Mouse (Mus musculus): ENCODE measurements around the gene Lgals7. TPM values are rescaled to one million over a fixed set of nuclear protein-coding genes. Genes with fewer than 3 reads are reported as not detected.
"Not testable (repeated sequence)": the region's sequence is repeated elsewhere in the genome, so short reads cannot be mapped to it uniquely, and the experiment has no call there.

Lgals7 gene
- polyA plus RNA-seq, 1 experiment from 2014 or later, result 1.4 TPM

GRCm38 (mm10) chr7:28866769-28867507 is 3.3 kb downstream of the Lgals7 start:
- no peak overlapping the region for H3K27ac ChIP-seq (ENCODE audit: low read depth, low read length)
- no peaks in the 10 kb centered on the region for H3K27me3 ChIP-seq (ENCODE audit: control insufficient read depth, insufficient read depth, low read length)
- H3K36me3 ChIP-seq (ENCODE audit: control insufficient read depth, insufficient read depth, low read length), result no peaks in the 10 kb centered on the region
- whole genome bisulfite sequencing, result 91% methylated on average over 28 of the region's 28 CpGs
- H3K4me2 ChIP-seq, result no peak overlapping the region
- DNase-seq (ENCODE audit: low spot score, missing footprints), result no peak
- H3K4me1 ChIP-seq (ENCODE audit: control insufficient read depth, insufficient read depth, low read length), result peaks cover 2% of the 10 kb centered on the region; the same call in 1 of the 2 replicates
- H3K9ac ChIP-seq (ENCODE audit: low read length), result no peak overlapping the region
- no peaks in the 10 kb centered on the region for H3K9me3 ChIP-seq (ENCODE audit: control insufficient read depth, low read length)
- no peak for ATAC-seq (ENCODE audit: low FRiP score)
- H3K4me3 ChIP-seq (ENCODE audit: low read depth, low read length), result no peak overlapping the region

- not testable (repeated sequence) for H3K9ac ChIP-seq (ENCODE audit: low read length); H3K27ac ChIP-seq (ENCODE audit: low read depth, low read length); H3K36me3 ChIP-seq (ENCODE audit: control insufficient read depth, insufficient read depth, low read length); H3K27me3 ChIP-seq (ENCODE audit: control insufficient read depth, insufficient read depth, low read length); H3K4me3 ChIP-seq (ENCODE audit: low read depth, low read length); H3K9me3 ChIP-seq (ENCODE audit: control insufficient read depth, low read length); H3K4me1 ChIP-seq (ENCODE audit: control insufficient read depth, insufficient read depth, low read length); H3K4me2 ChIP-seq
- 30% methylated on average over 23 of the region's 23 CpGs for WGBS
- peak; percentile 97 for DNase-seq (ENCODE audit: low spot score, missing footprints)
- peak; percentile 38; the same call in 1 of the 2 replicates for ATAC-seq (ENCODE audit: low FRiP score)
These were observed 4.1 kb downstream of the Lgals7 start for GRCm38 (mm10) chr7:28867508-28868340.

GRCm38 (mm10) chr7:28870901-28871664 is 7.4 kb downstream of the Lgals7 start:
- H3K36me3 ChIP-seq (ENCODE audit: control insufficient read depth, insufficient read depth, low read length), result no peaks in the 10 kb centered on the region
- H3K4me1 ChIP-seq (ENCODE audit: control insufficient read depth, insufficient read depth, low read length), result 0 out of 2 replicates have a peak, but pooled peaks cover under 1% of the 10 kb centered on the region
- H3K9me3 ChIP-seq (ENCODE audit: control insufficient read depth, low read length), result no peaks in the 10 kb centered on the region
- ATAC-seq (ENCODE audit: low FRiP score) (no peak), DNase-seq (ENCODE audit: low spot score, missing footprints) (no peak)
- 91% methylated on average over 24 of the region's 24 CpGs for WGBS
- H3K4me2 ChIP-seq, result no peak overlapping the region
- H3K27me3 ChIP-seq (ENCODE audit: control insufficient read depth, insufficient read depth, low read length), result no peaks in the 10 kb centered on the region
- H3K4me3 ChIP-seq (ENCODE audit: low read depth, low read length), result no peak overlapping the region
- no peak overlapping the region for H3K9ac ChIP-seq (ENCODE audit: low read length)
- no peak overlapping the region for H3K27ac ChIP-seq (ENCODE audit: low read depth, low read length)

- no peak overlapping the region for H3K27ac ChIP-seq (ENCODE audit: low read depth, low read length)
- no peaks in the 10 kb centered on the region for H3K36me3 ChIP-seq (ENCODE audit: control insufficient read depth, insufficient read depth, low read length)
- ATAC-seq (ENCODE audit: low FRiP score), result no peak
- H3K9me3 ChIP-seq (ENCODE audit: control insufficient read depth, low read length), result no peaks in the 10 kb centered on the region
- no peak overlapping the region for H3K9ac ChIP-seq (ENCODE audit: low read length)
- no peaks in the 10 kb centered on the region for H3K27me3 ChIP-seq (ENCODE audit: control insufficient read depth, insufficient read depth, low read length)
- 69% methylated on average over 2 of the region's 2 CpGs for WGBS
- no peak overlapping the region for H3K4me2 ChIP-seq
- DNase-seq (ENCODE audit: low spot score, missing footprints), result no peak
- H3K4me1 ChIP-seq (ENCODE audit: control insufficient read depth, insufficient read depth, low read length), result no peaks in the 10 kb centered on the region
- no peak overlapping the region for H3K4me3 ChIP-seq (ENCODE audit: low read depth, low read length)
These were observed 10.9 kb downstream of the Lgals7 start for GRCm38 (mm10) chr7:28874565-28874964.

- H3K4me3 ChIP-seq (ENCODE audit: low read depth, low read length), result no peak overlapping the region
- H3K36me3 ChIP-seq (ENCODE audit: control insufficient read depth, insufficient read depth, low read length), result no peaks in the 10 kb centered on the region
- H3K27me3 ChIP-seq (ENCODE audit: control insufficient read depth, insufficient read depth, low read length), result no peaks in the 10 kb centered on the region
- no peaks in the 10 kb centered on the region for H3K4me1 ChIP-seq (ENCODE audit: control insufficient read depth, insufficient read depth, low read length)
- DNase-seq (ENCODE audit: low spot score, missing footprints), result no peak
- no peak overlapping the region for H3K9ac ChIP-seq (ENCODE audit: low read length)
- H3K27ac ChIP-seq (ENCODE audit: low read depth, low read length), result no peak overlapping the region
- no peak overlapping the region for H3K4me2 ChIP-seq
- WGBS, result 81% methylated on average over 4 of the region's 4 CpGs
- ATAC-seq (ENCODE audit: low FRiP score), result no peak
- H3K9me3 ChIP-seq (ENCODE audit: control insufficient read depth, low read length), result no peaks in the 10 kb centered on the region
These were observed 12.4 kb downstream of the Lgals7 start for GRCm38 (mm10) chr7:28876099-28876498.

GRCm38 (mm10) chr7:28877155-28877554 is 13.5 kb downstream of the Lgals7 start:
- H3K4me1 ChIP-seq (ENCODE audit: control insufficient read depth, insufficient read depth, low read length), result no peaks in the 10 kb centered on the region
- H3K9ac ChIP-seq (ENCODE audit: low read length), result no peak overlapping the region
- H3K4me3 ChIP-seq (ENCODE audit: low read depth, low read length), result no peak overlapping the region
- ATAC-seq (ENCODE audit: low FRiP score) (no peak), DNase-seq (ENCODE audit: low spot score, missing footprints) (no peak)
- no peak overlapping the region for H3K27ac ChIP-seq (ENCODE audit: low read depth, low read length)
- H3K4me2 ChIP-seq, result no peak overlapping the region
- no peaks in the 10 kb centered on the region for H3K9me3 ChIP-seq (ENCODE audit: control insufficient read depth, low read length)
- no peaks in the 10 kb centered on the region for H3K27me3 ChIP-seq (ENCODE audit: control insufficient read depth, insufficient read depth, low read length)
- no peaks in the 10 kb centered on the region for H3K36me3 ChIP-seq (ENCODE audit: control insufficient read depth, insufficient read depth, low read length)
- WGBS, result 87% methylated on average over 7 of the region's 7 CpGs

- H3K4me3 ChIP-seq (ENCODE audit: low read depth, low read length), result no peak overlapping the region
- H3K9me3 ChIP-seq (ENCODE audit: control insufficient read depth, low read length), result no peaks in the 10 kb centered on the region
- DNase-seq (ENCODE audit: low spot score, missing footprints) (no peak), ATAC-seq (ENCODE audit: low FRiP score) (no peak)
- H3K4me2 ChIP-seq, result no peak overlapping the region
- no peaks in the 10 kb centered on the region for H3K4me1 ChIP-seq (ENCODE audit: control insufficient read depth, insufficient read depth, low read length)
- WGBS, result 83% methylated on average over 4 of the region's 4 CpGs
- no peaks in the 10 kb centered on the region for H3K36me3 ChIP-seq (ENCODE audit: control insufficient read depth, insufficient read depth, low read length)
- H3K9ac ChIP-seq (ENCODE audit: low read length), result no peak overlapping the region
- no peaks in the 10 kb centered on the region for H3K27me3 ChIP-seq (ENCODE audit: control insufficient read depth, insufficient read depth, low read length)
- no peak overlapping the region for H3K27ac ChIP-seq (ENCODE audit: low read depth, low read length)
These were observed 14.2 kb downstream of the Lgals7 start for GRCm38 (mm10) chr7:28877856-28878255.

GRCm38 (mm10) chr7:28879606-28880005 is 16.0 kb downstream of the Lgals7 start:
- ATAC-seq (ENCODE audit: low FRiP score), result no peak
- WGBS, result 80% methylated on average over 7 of the region's 7 CpGs
- DNase-seq (ENCODE audit: low spot score, missing footprints), result no peak
- Histone ChIP-seq H3K4me3 (ENCODE audit: low read depth, low read length) (no peak overlapping the region), H3K27ac (ENCODE audit: low read depth, low read length) (no peak overlapping the region), H3K4me1 (ENCODE audit: control insufficient read depth, insufficient read depth, low read length) (no peaks in the 10 kb centered on the region), H3K36me3 (ENCODE audit: control insufficient read depth, insufficient read depth, low read length) (no peaks in the 10 kb centered on the region), H3K4me2 (no peak overlapping the region), H3K27me3 (ENCODE audit: control insufficient read depth, insufficient read depth, low read length) (no peaks in the 10 kb centered on the region), H3K9ac (ENCODE audit: low read length) (no peak overlapping the region), H3K9me3 (ENCODE audit: control insufficient read depth, low read length) (no peaks in the 10 kb centered on the region)

Data from midbrain, embryonic 11.5 days (tissue).